Mouse (Mus musculus) limb, embryonic 15.5 days (tissue): ENCODE measurements around the gene Grk4. TPM values are rescaled to one million over a fixed set of nuclear protein-coding genes. Genes with fewer than 3 reads are reported as not detected.

Source experiments
- ATAC-seq: fragments of 200-750 bp; cut with Nextera tagmentation; 2 replicates; pipeline ENCODE4 v1.8.0; 2017; ENCODE audit warnings: low read depth, moderate TSS enrichment; ENCODE audit not compliant: insufficient number of reproducible peaks, low FRiP score, low TSS enrichment
- H3K27ac ChIP-seq: fragments of 300-500 bp; sonication (generic); 2 replicates; pipeline ENCODE4 v1.5.1; 2015; ENCODE audit warnings: moderate library complexity, mild to moderate bottlenecking, inconsistent platforms
- H3K27me3 ChIP-seq: fragments of 300-500 bp; sonication (generic); 2 replicates; pipeline ENCODE4 v1.6.1; 2015; ENCODE audit warnings: inconsistent platforms
- H3K36me3 ChIP-seq: fragments of 300-500 bp; sonication (generic); 2 replicates; pipeline ENCODE4 v1.6.1; 2015; ENCODE audit warnings: inconsistent platforms
- H3K4me1 ChIP-seq: fragments of 300-500 bp; sonication (generic); 2 replicates; pipeline ENCODE4 v1.6.1; 2015; ENCODE audit warnings: inconsistent platforms
- H3K4me2 ChIP-seq: fragments of 300-500 bp; sonication (generic); 2 replicates; pipeline ENCODE4 v1.6.1; 2015; ENCODE audit warnings: mild to moderate bottlenecking, inconsistent platforms
- H3K4me3 ChIP-seq: fragments of 300-500 bp; sonication (generic); 2 replicates; pipeline ENCODE4 v1.5.1; 2015; ENCODE audit warnings: mild to moderate bottlenecking, inconsistent platforms
- H3K9ac ChIP-seq: fragments of 300-500 bp; sonication (generic); 2 replicates; pipeline ENCODE4 v1.6.1; 2015; ENCODE audit warnings: inconsistent platforms
- H3K9me3 ChIP-seq: fragments of 300-500 bp; sonication (generic); 2 replicates; pipeline ENCODE4 v1.6.1; 2016; ENCODE audit warnings: inconsistent platforms
- WGBS: fragments of 180-500 bp; shearing (Covaris S2); methylation state at CpG from one replicate; pipeline ENCODE4 v1.1.7; 2015; 5-methylcytosine and 5-hydroxymethylcytosine counted together
- polyA plus RNA-seq: library from polyadenylated mRNA; unstranded; fragments of >200 nt; fragmentation: Nextera tagmentation; extraction: Ambion mirVana; gene quantifications from 2 replicates; pipeline ENCODE4 v1.2.1, GENCODE M21; 2015

Grk4 gene
- polyA plus RNA-seq, result 2.4 and 3.4 TPM in 2 replicates

GRCm38 (mm10) chr5:34659686-34660590 is at the start of gene Grk4, which contains the start of gene Nop14:
Gene Grk4, plus strand, starts transcription at chr5:34660379.
Gene Nop14, minus strand, starts transcription at chr5:34660148.
- peaks cover 11% of the 10 kb centered on the region for H3K4me1 ChIP-seq
- peak; percentile 100 for ATAC-seq
- H3K27me3 ChIP-seq, result no peaks in the 10 kb centered on the region
- peak within 1 kb of the TSS; percentile 95 for H3K27ac ChIP-seq
- H3K4me3 ChIP-seq, result peak within 1 kb of the TSS; percentile 79
- under 1% methylated on average over 60 of the region's 60 CpGs for WGBS
- H3K36me3 ChIP-seq, result peaks cover 22% of the 10 kb centered on the region
- H3K9me3 ChIP-seq, result no peaks in the 10 kb centered on the region
- peak within 1 kb of the TSS; percentile 71 for H3K4me2 ChIP-seq
- H3K9ac ChIP-seq, result peak within 1 kb of the TSS; percentile 64

GRCm38 (mm10) chr5:34632996-34633395 is 27.2 kb upstream of the Grk4 start:
- no peak overlapping the region for H3K4me2 ChIP-seq
- no peaks in the 10 kb centered on the region for H3K27me3 ChIP-seq
- H3K9ac ChIP-seq, result no peak overlapping the region
- H3K4me3 ChIP-seq, result no peak overlapping the region
- no peaks in the 10 kb centered on the region for H3K9me3 ChIP-seq
- peaks cover 32% of the 10 kb centered on the region for H3K4me1 ChIP-seq
- no peak overlapping the region for H3K27ac ChIP-seq
- H3K36me3 ChIP-seq, result peaks cover 82% of the 10 kb centered on the region
- no peak for ATAC-seq
- 92% methylated on average over 2 of the region's 2 CpGs for WGBS

GRCm38 (mm10) chr5:34633641-34634040 is 26.5 kb upstream of the Grk4 start:
- peaks cover 32% of the 10 kb centered on the region for H3K4me1 ChIP-seq
- no peak overlapping the region for H3K4me3 ChIP-seq
- no peak overlapping the region for H3K4me2 ChIP-seq
- no peak for ATAC-seq
- 51% methylated on average over 4 of the region's 4 CpGs for WGBS
- H3K9me3 ChIP-seq, result no peaks in the 10 kb centered on the region
- H3K27me3 ChIP-seq, result no peaks in the 10 kb centered on the region
- H3K9ac ChIP-seq, result no peak overlapping the region
- H3K27ac ChIP-seq, result peak overlapping the region; percentile 59
- H3K36me3 ChIP-seq, result peaks cover 82% of the 10 kb centered on the region

- peaks cover 32% of the 10 kb centered on the region for H3K4me1 ChIP-seq
- no peaks in the 10 kb centered on the region for H3K27me3 ChIP-seq
- H3K27ac ChIP-seq, result peak overlapping the region; percentile 59; the same call in 1 of the 2 replicates
- H3K4me3 ChIP-seq, result no peak overlapping the region
- H3K9me3 ChIP-seq, result no peaks in the 10 kb centered on the region
- 0 out of 2 replicates have a peak overlapping the region, but pooled peaks have one; percentile 7 for H3K9ac ChIP-seq
- peaks cover 82% of the 10 kb centered on the region for H3K36me3 ChIP-seq
- no peak for ATAC-seq
- 91% methylated on average over 13 of the region's 13 CpGs for WGBS
- H3K4me2 ChIP-seq, result no peak overlapping the region
These were observed 25.3 kb upstream of the Grk4 start for GRCm38 (mm10) chr5:34634746-34635400.

- Histone ChIP-seq H3K27ac (peak overlapping the region; percentile 43), H3K27me3 (no peaks in the 10 kb centered on the region), H3K36me3 (peaks cover 82% of the 10 kb centered on the region), H3K9me3 (no peaks in the 10 kb centered on the region), H3K9ac (0 out of 2 replicates have a peak overlapping the region, but pooled peaks have one; percentile 61), H3K4me3 (peak overlapping the region; percentile 69), H3K4me2 (peak overlapping the region; percentile 89), H3K4me1 (peaks cover 32% of the 10 kb centered on the region)
- 60% methylated on average over 10 of the region's 10 CpGs for WGBS
- no peak for ATAC-seq
These were observed 24.4 kb upstream of the Grk4 start for GRCm38 (mm10) chr5:34635665-34636192.

- ATAC-seq, result peak; percentile 85
- Histone ChIP-seq H3K4me2 (peak within 1 kb of the TSS; percentile 89), H3K9me3 (no peaks in the 10 kb centered on the region), H3K27me3 (no peaks in the 10 kb centered on the region), H3K4me3 (peak within 1 kb of the TSS; percentile 69), H3K27ac (peak within 1 kb of the TSS; percentile 95), H3K36me3 (peaks cover 82% of the 10 kb centered on the region), H3K9ac (peak within 1 kb of the TSS; percentile 61), H3K4me1 (peaks cover 32% of the 10 kb centered on the region)
- WGBS, result under 1% methylated on average over 48 of the region's 48 CpGs
These were observed 23.5 kb upstream of the Grk4 start, which contains the start of gene Mfsd10 for GRCm38 (mm10) chr5:34636481-34637287. Gene Mfsd10, minus strand, starts transcription at chr5:34637212.

- Histone ChIP-seq H3K27me3 (no peaks in the 10 kb centered on the region), H3K4me3 (peak overlapping the region; percentile 69), H3K27ac (peak overlapping the region; percentile 95; the same call in 1 of the 2 replicates), H3K9ac (peak overlapping the region; percentile 61; the same call in 1 of the 2 replicates), H3K36me3 (peaks cover 76% of the 10 kb centered on the region), H3K4me2 (peak overlapping the region; percentile 89), H3K4me1 (peaks cover 32% of the 10 kb centered on the region), H3K9me3 (no peaks in the 10 kb centered on the region)
- no peak for ATAC-seq
- WGBS, result 73% methylated on average over 7 of the region's 7 CpGs
These were observed 22.5 kb upstream of the Grk4 start for GRCm38 (mm10) chr5:34637591-34638156.

GRCm38 (mm10) chr5:34641991-34642390 is 18.2 kb upstream of the Grk4 start:
- ATAC-seq, result no peak
- WGBS, result 90% methylated on average over 3 of the region's 3 CpGs

GRCm38 (mm10) chr5:34642932-34643331 is 17.2 kb upstream of the Grk4 start:
- H3K4me1 ChIP-seq, result no peaks in the 10 kb centered on the region
- peaks cover 92% of the 10 kb centered on the region for H3K36me3 ChIP-seq
- no peak overlapping the region for H3K4me2 ChIP-seq
- H3K27me3 ChIP-seq, result no peaks in the 10 kb centered on the region
- no peaks in the 10 kb centered on the region for H3K9me3 ChIP-seq
- no peak for ATAC-seq
- WGBS, result 70% methylated on average over 5 of the region's 5 CpGs
- H3K4me3 ChIP-seq, result no peak overlapping the region
- no peak overlapping the region for H3K9ac ChIP-seq
- H3K27ac ChIP-seq, result no peak overlapping the region

More at GRCm38 (mm10) chr5:34641991-34642390, 18.2 kb upstream of the Grk4 start:
- Histone ChIP-seq H3K27ac (no peak overlapping the region), H3K4me1 (peaks cover 8% of the 10 kb centered on the region; the same call in 1 of the 2 replicates), H3K36me3 (peaks cover 89% of the 10 kb centered on the region), H3K9me3 (no peaks in the 10 kb centered on the region), H3K9ac (no peak overlapping the region), H3K4me3 (no peak overlapping the region), H3K4me2 (no peak overlapping the region), H3K27me3 (no peaks in the 10 kb centered on the region)

GRCm38 (mm10) chr5:34647581-34647980 is 12.6 kb upstream of the Grk4 start:
- Histone ChIP-seq H3K9me3 (no peaks in the 10 kb centered on the region), H3K9ac (no peak overlapping the region), H3K4me2 (no peak overlapping the region), H3K27ac (no peak overlapping the region), H3K4me3 (no peak overlapping the region), H3K27me3 (no peaks in the 10 kb centered on the region), H3K36me3 (peaks cover 97% of the 10 kb centered on the region), H3K4me1 (no peaks in the 10 kb centered on the region)
- no peak for ATAC-seq
- WGBS, result 56% methylated on average over 4 of the region's 4 CpGs

GRCm38 (mm10) chr5:34652961-34653360 is 7.2 kb upstream of the Grk4 start:
- Histone ChIP-seq H3K9ac (no peak overlapping the region), H3K27me3 (no peaks in the 10 kb centered on the region), H3K36me3 (peaks cover 90% of the 10 kb centered on the region), H3K4me3 (no peak overlapping the region), H3K4me1 (no peaks in the 10 kb centered on the region), H3K4me2 (no peak overlapping the region), H3K27ac (no peak overlapping the region), H3K9me3 (no peaks in the 10 kb centered on the region)
- no peak for ATAC-seq
- 86% methylated on average over 5 of the region's 5 CpGs for WGBS
